Mouse (Mus musculus) neural tube, embryonic 14.5 days (tissue): ENCODE data around the gene Hs3st3a1. TPM values are rescaled to one million over a fixed set of nuclear protein-coding genes. Genes with fewer than 3 reads are reported as not detected.
A peak's percentile ranks its signal among the peaks of the same experiment; 100 is the strongest.

ENCODE experiments used
- ATAC-seq: fragments of 200-750 bp; cut with Nextera tagmentation; 2 replicates; pipeline ENCODE4 v1.8.0; 2017; ENCODE audit warnings: low read depth, mild to moderate bottlenecking, moderate TSS enrichment, moderate library complexity
- H3K27ac ChIP-seq: fragments of 300-500 bp; sonication (generic); 2 replicates; pipeline ENCODE4 v1.5.1; 2014; ENCODE audit warnings: low read depth, mild to moderate bottlenecking, control low read depth, low read length, moderate library complexity, mixed read lengths
- H3K27me3 ChIP-seq: fragments of 300-500 bp; sonication (generic); 2 replicates; pipeline ENCODE4 v1.6.1; 2014; ENCODE audit warnings: low read length; ENCODE audit not compliant: control insufficient read depth, insufficient read depth
- H3K36me3 ChIP-seq: fragments of 300-500 bp; sonication (generic); 2 replicates; pipeline ENCODE4 v1.6.1; 2014; ENCODE audit warnings: low read length, mixed read lengths; ENCODE audit not compliant: control insufficient read depth, insufficient read depth
- H3K4me1 ChIP-seq: fragments of 300-500 bp; sonication (generic); 2 replicates; pipeline ENCODE4 v1.6.1; 2014; ENCODE audit warnings: low read length; ENCODE audit not compliant: control insufficient read depth, insufficient read depth
- H3K4me2 ChIP-seq: fragments of 300-500 bp; sonication (generic); 2 replicates; pipeline ENCODE4 v1.6.1; 2014; ENCODE audit warnings: mild to moderate bottlenecking, low read depth, low read length, control low read depth
- H3K4me3 ChIP-seq: fragments of 300-500 bp; sonication (generic); 2 replicates; pipeline ENCODE4 v1.5.1; 2014; ENCODE audit warnings: low read depth, low read length, control low read depth, mixed read lengths
- H3K9ac ChIP-seq: fragments of 300-500 bp; sonication (generic); replicated peaks from 2 replicates; pipeline ENCODE4 v1.6.1; 2014; ENCODE audit warnings: low read depth, mild to moderate bottlenecking, control low read depth, low read length, mixed read lengths
- H3K9me3 ChIP-seq: fragments of 300-500 bp; sonication (generic); 2 replicates; pipeline ENCODE4 v1.6.1; 2016; ENCODE audit warnings: low read length; ENCODE audit not compliant: control insufficient read depth
- WGBS: fragments of 180-500 bp; shearing (Covaris S2); extraction: QIAGEN DNeasy Blood & Tissue Kit; methylation state at CpG from one replicate; pipeline ENCODE4 v1.1.7; 2014; 5-methylcytosine and 5-hydroxymethylcytosine counted together
- polyA plus RNA-seq: library from polyadenylated mRNA; unstranded; fragments of >200 nt; fragmentation: Nextera tagmentation; extraction: Ambion mirVana; gene quantifications from 2 replicates; pipeline ENCODE4 v1.2.1, GENCODE M21; 2014

Hs3st3a1 gene
- polyA plus RNA-seq, 1 experiment from 2014 or later: 1.8 TPM

DNA sequence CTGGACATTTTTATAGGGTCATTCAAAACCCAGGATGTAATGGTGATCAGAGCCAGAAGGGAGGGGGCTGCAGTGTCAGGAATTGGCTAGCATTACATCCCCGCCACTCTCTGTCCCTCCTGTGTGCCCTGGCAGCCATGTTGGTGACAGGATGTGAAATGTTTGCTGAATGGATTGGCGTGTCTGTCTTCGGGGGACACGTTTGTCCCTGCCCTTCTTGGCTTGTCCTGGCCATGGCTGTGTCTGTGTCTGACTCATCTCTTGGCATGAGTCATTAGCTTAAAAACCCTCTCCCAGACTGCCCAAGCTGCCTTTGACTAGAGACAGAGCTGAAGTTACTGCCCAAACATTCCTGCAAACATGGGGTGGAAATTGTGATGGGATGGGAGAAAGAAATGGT is 33.6 kb downstream of the Hs3st3a1 start:
- ATAC-seq: no peak

DNA sequence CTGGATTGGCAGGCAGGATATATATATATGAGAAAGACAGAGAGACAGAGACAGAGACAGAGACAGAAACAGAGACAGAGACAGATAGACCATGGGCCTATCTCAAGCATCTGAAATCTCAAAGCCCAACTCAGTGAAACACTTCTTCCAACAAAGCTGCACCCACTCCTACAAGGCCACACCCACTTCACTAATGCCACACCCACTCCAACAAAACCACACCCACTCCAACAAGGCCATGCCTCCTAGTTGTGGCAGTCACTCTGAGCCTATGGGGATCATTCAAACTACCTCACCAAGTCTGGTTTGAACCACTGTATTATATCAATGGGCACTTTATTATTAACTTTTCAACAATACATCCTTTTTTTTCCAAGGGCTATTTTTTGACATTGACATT is 35.6 kb downstream of the Hs3st3a1 start:
- Histone ChIP-seq H3K4me1 (no peaks in the 10 kb centered on the region; the same call in 1 of the 2 replicates), H3K4me3 (no peak overlapping the region), H3K4me2 (no peak overlapping the region), H3K27ac (no peak overlapping the region), H3K9ac (no peak overlapping the region), H3K36me3 (no peaks in the 10 kb centered on the region), H3K27me3 (no peaks in the 10 kb centered on the region), H3K9me3 (no peaks in the 10 kb centered on the region)
- ATAC-seq: no peak

More for the DNA sequence above, 33.6 kb downstream of the Hs3st3a1 start:
- no peak overlapping the region for H3K4me3 ChIP-seq
- H3K27ac ChIP-seq: no peak overlapping the region
- no peaks in the 10 kb centered on the region for H3K36me3 ChIP-seq
- 60% methylated on average over 4 of the region's 4 CpGs for WGBS
- no peak overlapping the region for H3K9ac ChIP-seq
- H3K27me3 ChIP-seq: no peaks in the 10 kb centered on the region
- no peak overlapping the region for H3K4me2 ChIP-seq
- H3K9me3 ChIP-seq: no peaks in the 10 kb centered on the region
- no peaks in the 10 kb centered on the region; the same call in 1 of the 2 replicates for H3K4me1 ChIP-seq

DNA sequence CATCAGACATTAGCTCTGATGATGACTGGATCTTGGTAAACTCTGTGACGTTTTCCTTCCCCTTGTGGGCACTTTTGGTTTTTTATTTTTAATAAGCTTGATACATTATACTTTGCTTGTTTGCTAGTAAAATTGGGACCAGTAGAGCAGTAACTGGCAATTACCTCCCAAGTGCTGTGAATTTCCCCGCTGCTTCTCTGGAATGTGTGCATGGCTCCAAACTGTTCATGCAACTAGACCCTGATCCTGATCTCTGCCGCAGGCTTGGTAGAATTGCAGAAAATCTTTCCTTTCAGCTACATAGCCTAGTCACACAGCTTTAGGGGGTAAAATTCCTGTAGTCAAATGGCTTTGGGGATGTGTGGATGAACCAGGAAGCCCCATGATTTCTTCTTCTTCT is 38.5 kb downstream of the Hs3st3a1 start:
- Histone ChIP-seq H3K9ac (no peak overlapping the region), H3K36me3 (no peaks in the 10 kb centered on the region), H3K27me3 (no peaks in the 10 kb centered on the region), H3K9me3 (no peaks in the 10 kb centered on the region), H3K4me3 (no peak overlapping the region), H3K27ac (no peak overlapping the region), H3K4me1 (no peaks in the 10 kb centered on the region; the same call in 1 of the 2 replicates), H3K4me2 (no peak overlapping the region)
- WGBS: 86% methylated on average over 3 of the region's 3 CpGs
- ATAC-seq: no peak

DNA sequence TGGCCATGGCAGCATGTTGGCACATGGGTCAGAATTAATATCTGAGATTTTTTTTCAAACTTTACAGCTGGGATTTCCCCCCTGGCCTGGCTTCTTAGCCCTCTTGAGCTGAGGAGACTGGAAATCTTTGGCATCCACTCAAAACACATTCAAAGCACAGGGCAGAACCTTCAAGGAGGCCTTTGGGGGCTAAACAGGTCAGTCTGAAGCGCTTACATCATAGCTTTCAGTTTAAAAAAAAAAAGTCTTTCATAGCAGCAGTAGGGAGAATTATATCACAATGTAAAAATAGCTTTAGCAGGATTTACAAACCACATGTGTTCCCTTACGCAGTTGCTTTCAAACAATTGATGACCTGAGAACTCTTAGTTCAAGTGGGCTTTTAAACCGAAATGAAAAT is 46.3 kb downstream of the Hs3st3a1 start:
- no peaks in the 10 kb centered on the region for H3K36me3 ChIP-seq
- ATAC-seq: no peak
- H3K4me2 ChIP-seq: no peak overlapping the region
- 84% methylated on average over 3 of the region's 3 CpGs for WGBS
- H3K27ac ChIP-seq: no peak overlapping the region
- H3K4me3 ChIP-seq: no peak overlapping the region
- no peaks in the 10 kb centered on the region for H3K4me1 ChIP-seq
- H3K9me3 ChIP-seq: no peaks in the 10 kb centered on the region
- no peaks in the 10 kb centered on the region for H3K27me3 ChIP-seq
- no peak overlapping the region for H3K9ac ChIP-seq

DNA sequence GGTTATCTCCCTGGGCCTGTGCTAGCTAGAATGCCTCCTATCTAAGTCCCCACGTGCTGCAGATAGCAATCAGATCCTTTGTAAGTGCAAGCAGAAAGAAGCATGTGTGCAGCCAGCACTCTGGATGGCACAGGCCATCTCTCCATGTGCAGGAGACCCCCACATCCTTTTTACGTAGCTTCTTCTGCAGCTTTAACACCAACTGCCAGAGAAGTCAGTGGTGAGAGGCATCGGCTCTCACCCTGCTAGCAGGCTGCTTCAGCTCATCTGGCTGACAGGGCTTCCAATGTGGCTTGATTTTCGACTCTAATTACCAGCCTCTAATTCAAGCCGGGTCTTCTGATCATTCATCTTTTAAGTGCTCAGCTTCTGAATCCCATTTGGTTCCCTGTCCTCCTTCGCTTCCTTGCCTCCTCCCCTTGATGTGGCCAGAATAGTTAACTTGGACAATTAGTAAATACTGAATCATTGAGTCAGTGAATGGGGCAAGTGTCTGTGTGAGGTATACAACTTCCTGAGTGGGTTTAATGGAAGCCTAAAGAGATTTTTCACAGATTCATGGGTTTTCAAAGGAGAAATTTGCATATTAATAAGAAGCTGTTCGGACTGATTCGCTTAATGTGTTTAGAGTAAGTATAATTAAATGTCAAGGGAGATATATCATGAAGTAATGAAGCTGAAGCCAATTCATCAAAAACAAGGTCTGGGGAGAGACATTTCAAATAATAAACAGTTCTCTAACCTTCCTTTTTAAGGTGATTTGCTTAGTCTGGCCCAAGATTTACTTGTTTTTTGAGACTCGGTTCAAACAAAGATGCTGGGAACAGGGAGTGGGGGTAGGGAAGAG is 54.7 kb downstream of the Hs3st3a1 start:
- Histone ChIP-seq H3K27ac (peak overlapping the region; percentile 55; the same call in 1 of the 2 replicates), H3K4me2 (0 out of 2 replicates have a peak overlapping the region, but pooled peaks have one; percentile 12), H3K9me3 (no peaks in the 10 kb centered on the region), H3K9ac (no peak overlapping the region), H3K36me3 (no peaks in the 10 kb centered on the region), H3K4me3 (no peak overlapping the region), H3K4me1 (peaks cover 10% of the 10 kb centered on the region), H3K27me3 (no peaks in the 10 kb centered on the region)
- 12% methylated on average over 9 of the region's 9 CpGs for WGBS
- peak; percentile 75 for ATAC-seq

DNA sequence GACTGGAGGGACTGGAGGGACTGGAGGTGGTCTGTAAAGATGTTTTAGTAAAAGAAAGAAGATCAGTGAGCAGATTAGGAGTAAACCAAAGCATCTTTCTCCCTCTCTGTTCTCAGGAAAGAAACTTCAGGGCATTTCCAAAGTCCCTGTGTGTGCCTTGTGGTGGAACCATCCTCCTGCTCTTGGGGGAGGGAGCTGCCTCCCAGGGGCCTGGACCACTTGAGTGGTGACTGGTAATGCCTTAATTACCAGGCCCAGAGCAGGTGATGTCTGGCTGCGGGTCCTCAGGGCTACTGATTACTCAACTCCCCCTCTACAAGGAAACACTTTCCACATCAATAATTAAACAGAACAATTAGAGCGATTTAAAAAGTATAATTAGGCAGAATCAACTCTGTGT is 59.3 kb downstream of the Hs3st3a1 start:
- no peak overlapping the region for H3K27ac ChIP-seq
- no peaks in the 10 kb centered on the region for H3K36me3 ChIP-seq
- no peaks in the 10 kb centered on the region for H3K27me3 ChIP-seq
- H3K4me2 ChIP-seq: no peak overlapping the region
- H3K9ac ChIP-seq: no peak overlapping the region
- 37% methylated on average over 2 of the region's 2 CpGs for WGBS
- H3K4me1 ChIP-seq: peaks cover 9% of the 10 kb centered on the region
- H3K9me3 ChIP-seq: no peaks in the 10 kb centered on the region
- no peak for ATAC-seq
- no peak overlapping the region for H3K4me3 ChIP-seq

DNA sequence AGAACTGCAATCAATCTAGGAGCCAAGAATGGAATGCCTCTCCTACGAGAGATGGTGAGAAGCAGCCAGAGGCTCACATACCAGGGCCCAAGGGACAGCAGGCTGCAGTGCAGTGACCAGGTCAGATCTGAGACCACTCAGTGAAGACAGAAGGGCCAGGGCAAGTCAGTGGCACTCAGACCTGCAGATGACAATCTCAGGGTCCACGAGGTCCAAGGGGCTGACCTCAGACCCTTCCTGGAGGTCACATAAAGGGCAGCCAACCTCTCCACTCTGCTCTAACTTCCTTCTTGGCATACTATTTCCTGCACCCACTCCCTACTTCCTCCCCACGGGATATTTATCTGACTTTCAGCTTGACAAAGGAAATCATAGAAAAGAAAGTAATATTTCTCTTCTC is 60.8 kb downstream of the Hs3st3a1 start:
- H3K36me3 ChIP-seq: no peaks in the 10 kb centered on the region
- H3K4me1 ChIP-seq: 0 out of 2 replicates have a peak, but pooled peaks cover 3% of the 10 kb centered on the region
- H3K9ac ChIP-seq: no peak overlapping the region
- no peaks in the 10 kb centered on the region for H3K9me3 ChIP-seq
- H3K27ac ChIP-seq: no peak overlapping the region
- 30% methylated on average over 3 of the region's 3 CpGs for WGBS
- H3K4me2 ChIP-seq: no peak overlapping the region
- H3K4me3 ChIP-seq: no peak overlapping the region
- ATAC-seq: no peak
- no peaks in the 10 kb centered on the region for H3K27me3 ChIP-seq

DNA sequence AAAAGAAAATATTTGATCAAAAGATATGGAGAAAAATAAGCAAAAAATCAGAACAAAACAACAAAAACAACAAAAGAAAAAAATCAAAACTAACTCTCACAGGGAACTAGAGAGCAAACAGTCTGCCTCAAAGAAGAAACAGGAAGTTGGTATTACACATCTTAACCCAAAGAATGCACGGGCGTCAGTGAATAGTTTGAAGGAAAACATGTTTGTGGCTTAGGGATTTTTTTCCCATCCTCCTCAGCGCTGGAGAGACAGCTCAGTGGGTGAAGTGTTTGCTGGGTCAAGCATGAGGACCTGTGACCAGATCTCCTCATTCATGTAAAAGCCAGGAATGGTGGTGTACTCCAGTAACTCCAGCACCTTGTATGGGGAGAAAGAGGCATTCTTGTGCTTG is 61.5 kb downstream of the Hs3st3a1 start:
- 57% methylated on average over 3 of the region's 3 CpGs for WGBS
- Histone ChIP-seq H3K27me3 (no peaks in the 10 kb centered on the region), H3K4me3 (no peak overlapping the region), H3K9ac (no peak overlapping the region), H3K27ac (no peak overlapping the region), H3K4me1 (0 out of 2 replicates have a peak, but pooled peaks cover 3% of the 10 kb centered on the region), H3K36me3 (no peaks in the 10 kb centered on the region), H3K4me2 (no peak overlapping the region), H3K9me3 (no peaks in the 10 kb centered on the region)
- no peak for ATAC-seq

DNA sequence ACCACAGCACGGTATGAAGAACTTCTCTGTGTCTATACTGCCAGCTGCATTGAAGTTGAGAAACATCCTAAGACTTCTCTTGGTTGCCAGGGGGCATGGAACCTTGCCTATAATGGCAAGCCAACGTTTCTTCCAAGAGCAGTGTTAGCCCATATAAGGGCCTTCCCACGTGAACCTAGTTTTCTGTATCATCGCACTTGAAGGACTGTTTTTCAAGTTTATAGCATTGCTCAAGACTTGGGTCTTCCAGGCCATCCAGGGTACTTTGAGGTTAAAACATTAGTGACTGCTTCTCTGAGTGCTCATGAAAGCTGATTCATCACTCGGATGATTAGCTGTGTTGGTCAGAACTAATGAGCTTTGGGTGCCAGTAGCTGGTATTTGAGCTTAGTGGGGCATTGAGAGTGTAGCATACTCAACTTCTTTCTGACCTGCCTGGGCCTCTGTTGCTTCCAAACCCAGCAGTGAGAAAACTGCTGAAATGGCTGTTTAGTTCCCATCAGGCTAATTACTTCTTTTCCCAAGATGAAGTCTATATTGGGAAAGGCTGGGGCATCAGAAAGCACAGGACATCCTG is 65.5 kb downstream of the Hs3st3a1 start:
- no peaks in the 10 kb centered on the region for H3K4me1 ChIP-seq
- H3K9me3 ChIP-seq: no peaks in the 10 kb centered on the region; the same call in 1 of the 2 replicates
- ATAC-seq: no peak
- H3K27ac ChIP-seq: no peak overlapping the region
- no peaks in the 10 kb centered on the region for H3K27me3 ChIP-seq
- no peak overlapping the region for H3K9ac ChIP-seq
- H3K4me3 ChIP-seq: no peak overlapping the region
- no peaks in the 10 kb centered on the region for H3K36me3 ChIP-seq
- 93% methylated on average over 5 of the region's 5 CpGs for WGBS
- no peak overlapping the region for H3K4me2 ChIP-seq
